Mouse (Mus musculus): ENCODE data around the gene Amz1. TPM values are rescaled to one million over a fixed set of nuclear protein-coding genes. Genes with fewer than 3 reads are reported as not detected.

Gene Amz1
- 2.6 and 2.9 TPM in 2 replicates for polyA plus RNA-seq (2014; fragmentation: Nextera tagmentation; extraction: Ambion mirVana)

DNA sequence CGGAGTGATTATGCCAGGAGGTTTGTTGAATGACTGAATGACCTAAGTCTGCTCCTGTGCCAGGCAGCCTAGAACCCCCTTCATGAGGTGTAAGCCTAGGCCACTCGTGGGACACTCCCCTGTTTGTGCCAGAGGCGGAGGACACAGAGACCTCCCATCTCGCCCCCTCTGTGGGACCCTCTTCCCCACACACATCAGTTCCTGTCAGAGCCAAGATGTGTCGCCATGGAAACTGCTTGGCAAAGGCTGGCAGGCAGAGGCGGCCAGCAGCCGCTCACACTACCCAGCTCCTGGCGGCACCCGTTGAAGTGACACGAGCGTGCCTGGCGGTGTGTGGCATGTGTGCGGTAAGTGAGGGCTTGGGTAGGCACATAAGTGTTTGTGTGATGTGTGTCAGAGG is at the start of gene Amz1:
Gene Amz1, plus strand, starts transcription at position 306 of the 400 bp plus-strand sequence.
- H3K27me3 ChIP-seq (ENCODE audit: control insufficient read depth, insufficient read depth, low read length): no peaks in the 10 kb centered on the region
- peak; percentile 71 for ATAC-seq (ENCODE audit: low read depth)
- WGBS: 49% methylated on average over 13 of the region's 13 CpGs
- peak within 1 kb of the TSS; percentile 17; the same call in 1 of the 2 replicates for H3K4me2 ChIP-seq (ENCODE audit: low read depth, low read length)
- H3K27ac ChIP-seq (ENCODE audit: low read depth, low read length): no peak within 1 kb of the TSS
- H3K4me3 ChIP-seq (ENCODE audit: low read depth, low read length): no peak within 1 kb of the TSS
- H3K9ac ChIP-seq (replicated peaks; ENCODE audit: low read depth, low read length): no peak within 1 kb of the TSS
- no peaks in the 10 kb centered on the region for H3K9me3 ChIP-seq (ENCODE audit: control insufficient read depth, low read length)
- H3K4me1 ChIP-seq (ENCODE audit: control insufficient read depth, insufficient read depth, low read length): peaks cover 5% of the 10 kb centered on the region; the same call in 1 of the 2 replicates
- H3K36me3 ChIP-seq (ENCODE audit: control insufficient read depth, insufficient read depth, low read length): peaks cover 3% of the 10 kb centered on the region; the same call in 1 of the 2 replicates

DNA sequence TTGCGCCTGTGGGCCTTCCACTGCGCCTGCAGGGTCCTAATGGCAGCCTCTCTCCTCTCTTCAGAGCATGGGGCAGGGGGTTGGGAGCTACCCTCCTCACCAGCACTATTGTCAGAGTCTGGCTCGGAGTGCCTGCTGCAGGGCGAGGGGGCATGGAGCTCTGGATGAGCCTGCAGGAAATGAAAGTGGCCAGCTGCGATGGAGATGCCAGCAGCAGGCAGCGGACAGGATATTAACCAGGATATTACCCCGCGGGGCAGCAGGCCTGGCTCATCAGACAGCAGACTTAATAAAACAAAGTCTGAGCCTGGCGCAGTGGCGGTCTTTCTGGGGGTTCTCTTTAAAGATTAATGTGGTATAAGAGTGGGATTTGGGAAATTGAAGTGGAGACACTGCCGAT is 48.8 kb upstream of the Amz1 start:
- H3K27ac ChIP-seq (ENCODE audit: low read depth, low read length): peak overlapping the region; percentile 50; the same call in 1 of the 2 replicates
- peaks cover 15% of the 10 kb centered on the region for H3K36me3 ChIP-seq (ENCODE audit: control insufficient read depth, insufficient read depth, low read length)
- no peaks in the 10 kb centered on the region for H3K9me3 ChIP-seq (ENCODE audit: control insufficient read depth, low read length)
- ATAC-seq (ENCODE audit: low read depth): no peak
- H3K4me2 ChIP-seq (ENCODE audit: low read depth, low read length): no peak overlapping the region
- H3K9ac ChIP-seq (replicated peaks; ENCODE audit: low read depth, low read length): no peak overlapping the region
- no peak overlapping the region for H3K4me3 ChIP-seq (ENCODE audit: low read depth, low read length)
- no peaks in the 10 kb centered on the region for H3K27me3 ChIP-seq (ENCODE audit: control insufficient read depth, insufficient read depth, low read length)
- WGBS: 66% methylated on average over 11 of the region's 11 CpGs
- H3K4me1 ChIP-seq (ENCODE audit: control insufficient read depth, insufficient read depth, low read length): no peaks in the 10 kb centered on the region

DNA sequence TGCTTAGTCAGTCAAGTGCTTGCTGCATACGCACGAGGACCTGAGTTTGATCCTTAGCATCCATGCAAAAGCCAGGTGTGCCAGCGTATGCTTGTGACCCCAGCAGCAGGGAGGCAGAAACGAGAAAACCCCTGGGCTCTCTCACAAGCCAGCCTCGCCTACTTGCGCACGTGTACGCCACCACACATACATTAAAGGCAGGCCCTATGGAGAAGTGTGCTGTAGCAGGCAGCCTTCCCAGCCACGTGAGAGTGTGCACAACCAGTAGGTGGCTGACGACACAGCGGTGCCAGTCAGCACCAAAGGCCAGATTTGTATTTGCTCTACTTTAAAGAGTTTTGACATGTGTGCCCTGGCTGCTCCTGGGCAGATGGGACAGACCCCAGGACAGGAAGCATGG is 48.3 kb upstream of the Amz1 start:
- no peaks in the 10 kb centered on the region for H3K9me3 ChIP-seq (ENCODE audit: control insufficient read depth, low read length)
- H3K36me3 ChIP-seq (ENCODE audit: control insufficient read depth, insufficient read depth, low read length): peaks cover 15% of the 10 kb centered on the region
- ATAC-seq (ENCODE audit: low read depth): no peak
- WGBS: 85% methylated on average over 11 of the region's 11 CpGs
- no peaks in the 10 kb centered on the region for H3K4me1 ChIP-seq (ENCODE audit: control insufficient read depth, insufficient read depth, low read length)
- H3K27me3 ChIP-seq (ENCODE audit: control insufficient read depth, insufficient read depth, low read length): no peaks in the 10 kb centered on the region
- no peak overlapping the region for H3K4me2 ChIP-seq (ENCODE audit: low read depth, low read length)
- H3K27ac ChIP-seq (ENCODE audit: low read depth, low read length): peak overlapping the region; percentile 28
- H3K9ac ChIP-seq (replicated peaks; ENCODE audit: low read depth, low read length): no peak overlapping the region
- no peak overlapping the region for H3K4me3 ChIP-seq (ENCODE audit: low read depth, low read length)

DNA sequence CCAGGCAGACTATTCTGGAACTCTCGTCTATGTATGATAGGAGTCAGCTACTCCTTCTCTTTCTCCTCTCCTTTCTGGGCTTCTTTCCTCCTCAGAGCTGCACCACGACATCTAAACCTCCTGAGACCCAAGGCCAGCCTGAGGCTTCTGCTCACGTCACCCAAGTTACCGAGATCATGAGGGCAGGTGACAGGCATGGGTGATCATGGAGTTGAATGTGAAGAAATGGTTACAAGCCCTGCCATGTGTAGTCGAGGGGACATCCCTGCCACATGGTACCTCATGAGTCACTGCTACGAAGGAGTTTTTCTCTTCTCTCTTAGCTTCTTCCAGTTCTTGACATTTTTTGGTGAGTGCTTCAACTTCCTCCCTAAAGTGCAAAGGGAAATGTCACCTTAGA is 46.8 kb upstream of the Amz1 start:
- 91% methylated on average over 6 of the region's 6 CpGs for WGBS
- no peak overlapping the region for H3K27ac ChIP-seq (ENCODE audit: low read depth, low read length)
- no peaks in the 10 kb centered on the region for H3K4me1 ChIP-seq (ENCODE audit: control insufficient read depth, insufficient read depth, low read length)
- no peaks in the 10 kb centered on the region for H3K9me3 ChIP-seq (ENCODE audit: control insufficient read depth, low read length)
- ATAC-seq (ENCODE audit: low read depth): no peak
- peaks cover 19% of the 10 kb centered on the region for H3K36me3 ChIP-seq (ENCODE audit: control insufficient read depth, insufficient read depth, low read length)
- H3K9ac ChIP-seq (replicated peaks; ENCODE audit: low read depth, low read length): no peak overlapping the region
- H3K4me2 ChIP-seq (ENCODE audit: low read depth, low read length): no peak overlapping the region
- no peak overlapping the region for H3K4me3 ChIP-seq (ENCODE audit: low read depth, low read length)
- no peaks in the 10 kb centered on the region for H3K27me3 ChIP-seq (ENCODE audit: control insufficient read depth, insufficient read depth, low read length)

DNA sequence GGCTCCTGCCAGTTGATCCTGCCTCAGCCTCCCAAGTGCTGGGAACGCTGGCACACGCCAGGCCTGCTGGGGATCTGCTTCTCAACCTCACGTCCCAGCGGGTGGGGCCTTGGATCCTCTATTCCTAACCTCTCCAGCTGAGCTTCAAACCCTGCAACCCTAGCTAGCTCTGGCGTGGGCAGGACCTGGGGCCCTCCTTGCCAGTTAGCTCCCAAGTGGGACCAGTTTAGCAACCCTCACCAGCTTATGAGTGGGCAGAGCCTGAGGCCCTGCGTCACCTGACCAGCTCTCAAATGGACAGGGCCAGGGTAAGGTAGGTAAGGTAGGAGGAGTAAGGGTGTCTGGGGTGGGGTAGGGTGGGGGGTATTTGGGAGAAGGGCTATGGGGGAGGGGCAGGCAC is 43.9 kb upstream of the Amz1 start:
- H3K9ac ChIP-seq (replicated peaks; ENCODE audit: low read depth, low read length): no peak overlapping the region
- H3K4me3 ChIP-seq (ENCODE audit: low read depth, low read length): no peak overlapping the region
- H3K9me3 ChIP-seq (ENCODE audit: control insufficient read depth, low read length): no peaks in the 10 kb centered on the region
- H3K27ac ChIP-seq (ENCODE audit: low read depth, low read length): no peak overlapping the region
- no peak for ATAC-seq (ENCODE audit: low read depth)
- 88% methylated on average over 6 of the region's 6 CpGs for WGBS
- peaks cover 19% of the 10 kb centered on the region; the same call in 1 of the 2 replicates for H3K36me3 ChIP-seq (ENCODE audit: control insufficient read depth, insufficient read depth, low read length)
- no peaks in the 10 kb centered on the region for H3K27me3 ChIP-seq (ENCODE audit: control insufficient read depth, insufficient read depth, low read length)
- no peaks in the 10 kb centered on the region for H3K4me1 ChIP-seq (ENCODE audit: control insufficient read depth, insufficient read depth, low read length)
- no peak overlapping the region for H3K4me2 ChIP-seq (ENCODE audit: low read depth, low read length)

DNA sequence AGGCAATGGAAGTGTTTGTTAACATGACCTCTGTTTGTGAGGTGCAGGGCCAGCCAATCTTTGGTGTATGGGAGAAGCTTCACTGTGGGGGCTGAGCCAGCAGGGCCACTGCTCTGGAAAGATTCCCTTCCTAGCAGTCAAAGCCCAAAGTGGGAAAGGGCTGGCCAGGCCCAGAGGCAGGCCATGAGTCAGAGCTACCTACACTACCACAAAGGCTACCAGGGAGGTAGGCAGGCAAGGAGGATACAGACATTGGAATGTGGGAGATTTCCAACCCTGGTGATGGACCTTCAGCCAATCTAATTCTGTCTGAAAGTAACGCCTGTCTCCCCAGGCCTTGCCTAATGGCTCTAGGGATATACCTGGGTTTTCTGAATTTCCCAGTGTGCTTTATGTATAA is 43.0 kb upstream of the Amz1 start:
- Histone ChIP-seq H3K36me3 (ENCODE audit: control insufficient read depth, insufficient read depth, low read length) (peaks cover 20% of the 10 kb centered on the region; the same call in 1 of the 2 replicates), H3K9ac (replicated peaks; ENCODE audit: low read depth, low read length) (no peak overlapping the region), H3K9me3 (ENCODE audit: control insufficient read depth, low read length) (no peaks in the 10 kb centered on the region), H3K4me2 (ENCODE audit: low read depth, low read length) (no peak overlapping the region), H3K27me3 (ENCODE audit: control insufficient read depth, insufficient read depth, low read length) (no peaks in the 10 kb centered on the region), H3K27ac (ENCODE audit: low read depth, low read length) (no peak overlapping the region), H3K4me1 (ENCODE audit: control insufficient read depth, insufficient read depth, low read length) (no peaks in the 10 kb centered on the region), H3K4me3 (ENCODE audit: low read depth, low read length) (no peak overlapping the region)
- no peak for ATAC-seq (ENCODE audit: low read depth)
- 90% methylated on average over 1 of the region's 1 CpGs for WGBS

DNA sequence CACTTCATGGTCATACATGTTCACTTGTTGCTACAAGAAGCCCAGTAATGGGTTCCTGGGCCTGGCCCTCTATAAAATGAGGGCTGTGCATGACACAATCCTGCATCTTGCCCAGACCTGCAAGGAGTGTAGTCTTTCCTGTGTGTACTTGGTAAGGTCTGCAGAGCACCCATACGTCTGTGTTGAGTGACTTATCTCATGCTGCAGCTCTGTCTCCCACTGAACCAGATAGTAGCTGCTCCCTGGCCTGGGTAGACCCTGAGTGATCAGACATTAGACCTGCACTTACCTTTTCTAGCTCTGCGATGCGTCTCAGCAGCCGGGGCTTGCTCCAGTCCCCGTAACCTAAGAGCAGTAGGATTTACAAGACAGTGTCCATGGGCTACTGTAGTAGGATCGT is 41.8 kb upstream of the Amz1 start:
- WGBS: 95% methylated on average over 6 of the region's 6 CpGs

DNA sequence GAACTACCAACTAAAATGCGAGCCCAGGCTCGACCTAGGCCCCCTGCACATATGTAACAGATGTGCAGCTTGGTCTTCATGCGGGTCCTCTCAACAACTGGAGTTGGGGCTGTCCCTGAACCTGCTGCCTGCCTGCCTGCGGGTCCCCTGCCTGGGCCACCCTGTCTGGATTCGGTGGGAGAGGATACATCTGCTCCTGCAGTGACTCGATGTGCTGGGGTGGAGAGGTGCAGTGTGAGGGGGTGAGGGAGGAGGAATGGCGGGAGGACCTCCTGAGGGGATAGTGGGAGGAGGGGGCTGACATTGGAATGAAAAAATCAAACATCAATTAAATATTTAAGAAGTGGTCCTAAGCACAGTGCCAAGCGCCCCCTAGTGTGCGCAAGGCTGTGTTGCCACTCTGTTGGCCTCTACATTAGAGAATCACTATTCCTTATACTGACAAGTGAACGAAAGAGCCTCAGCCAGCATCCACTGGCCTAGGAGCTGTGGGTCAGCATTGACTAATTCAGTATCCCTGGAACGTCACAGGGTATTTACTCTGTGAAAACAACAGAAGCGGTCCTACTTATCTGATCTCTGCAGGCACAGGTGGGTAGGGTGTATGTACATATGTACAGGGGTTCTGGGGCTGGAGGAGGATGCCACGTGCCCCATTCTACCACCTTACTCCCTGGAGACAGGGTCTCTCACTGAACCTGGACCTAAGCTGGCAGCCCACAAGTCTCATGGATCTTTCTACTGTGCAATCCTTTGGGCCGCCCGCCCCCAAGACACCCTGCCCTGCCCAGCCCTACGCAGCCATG is 39.4 kb upstream of the Amz1 start:
- H3K4me2 ChIP-seq (ENCODE audit: low read depth, low read length): no peak overlapping the region
- no peak overlapping the region for H3K4me3 ChIP-seq (ENCODE audit: low read depth, low read length)
- peak; percentile 38 for ATAC-seq (ENCODE audit: low read depth)
- H3K4me1 ChIP-seq (ENCODE audit: control insufficient read depth, insufficient read depth, low read length): no peaks in the 10 kb centered on the region
- peaks cover 21% of the 10 kb centered on the region; the same call in 1 of the 2 replicates for H3K36me3 ChIP-seq (ENCODE audit: control insufficient read depth, insufficient read depth, low read length)
- no peak overlapping the region for H3K9ac ChIP-seq (replicated peaks; ENCODE audit: low read depth, low read length)
- WGBS: 61% methylated on average over 16 of the region's 16 CpGs
- H3K27me3 ChIP-seq (ENCODE audit: control insufficient read depth, insufficient read depth, low read length): no peaks in the 10 kb centered on the region
- H3K9me3 ChIP-seq (ENCODE audit: control insufficient read depth, low read length): no peaks in the 10 kb centered on the region
- H3K27ac ChIP-seq (ENCODE audit: low read depth, low read length): no peak overlapping the region

More for the DNA sequence above, 41.8 kb upstream of the Amz1 start:
- no peak overlapping the region for H3K9ac ChIP-seq (replicated peaks; ENCODE audit: low read depth, low read length)
- H3K27me3 ChIP-seq (ENCODE audit: control insufficient read depth, insufficient read depth, low read length): no peaks in the 10 kb centered on the region
- no peaks in the 10 kb centered on the region for H3K9me3 ChIP-seq (ENCODE audit: control insufficient read depth, low read length)
- ATAC-seq (ENCODE audit: low read depth): no peak
- no peak overlapping the region for H3K27ac ChIP-seq (ENCODE audit: low read depth, low read length)
- no peak overlapping the region for H3K4me2 ChIP-seq (ENCODE audit: low read depth, low read length)
- H3K4me1 ChIP-seq (ENCODE audit: control insufficient read depth, insufficient read depth, low read length): no peaks in the 10 kb centered on the region
- H3K4me3 ChIP-seq (ENCODE audit: low read depth, low read length): no peak overlapping the region
- peaks cover 10% of the 10 kb centered on the region; the same call in 1 of the 2 replicates for H3K36me3 ChIP-seq (ENCODE audit: control insufficient read depth, insufficient read depth, low read length)

DNA sequence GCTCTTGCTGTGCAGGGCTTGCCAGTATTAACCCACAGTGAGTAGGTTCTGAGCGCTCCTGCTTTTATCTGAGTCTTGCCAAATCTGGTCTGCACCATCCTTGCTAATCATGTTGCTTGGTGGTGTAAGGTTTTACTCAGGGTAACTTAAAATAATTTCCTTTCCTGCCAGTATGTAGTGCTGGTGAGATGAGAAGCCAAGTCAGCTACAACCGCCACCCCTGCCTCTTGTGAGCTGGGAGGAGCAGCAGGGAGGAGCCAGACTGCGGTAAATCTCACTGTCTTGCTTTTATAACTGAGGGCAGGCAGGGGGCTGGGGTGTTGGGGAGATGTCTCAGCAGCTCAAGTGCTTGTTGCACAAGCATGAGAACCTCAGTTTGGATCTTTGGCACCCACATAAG is 35.5 kb upstream of the Amz1 start:
- WGBS: 57% methylated on average over 3 of the region's 3 CpGs
- peaks cover 17% of the 10 kb centered on the region for H3K36me3 ChIP-seq (ENCODE audit: control insufficient read depth, insufficient read depth, low read length)
- ATAC-seq (ENCODE audit: low read depth): no peak

More for the DNA sequence above, 35.5 kb upstream of the Amz1 start:
- no peak overlapping the region for H3K4me3 ChIP-seq (ENCODE audit: low read depth, low read length)
- H3K9me3 ChIP-seq (ENCODE audit: control insufficient read depth, low read length): no peaks in the 10 kb centered on the region
- H3K9ac ChIP-seq (replicated peaks; ENCODE audit: low read depth, low read length): no peak overlapping the region
- no peak overlapping the region for H3K27ac ChIP-seq (ENCODE audit: low read depth, low read length)
- no peak overlapping the region for H3K4me2 ChIP-seq (ENCODE audit: low read depth, low read length)
- H3K4me1 ChIP-seq (ENCODE audit: control insufficient read depth, insufficient read depth, low read length): no peaks in the 10 kb centered on the region
- H3K27me3 ChIP-seq (ENCODE audit: control insufficient read depth, insufficient read depth, low read length): no peaks in the 10 kb centered on the region

Measured in neural tube, embryonic 14.5 days (tissue).